Mouse (Mus musculus): ENCODE results near the gene Trh. TPM values are rescaled to one million over a fixed set of nuclear protein-coding genes. Genes with fewer than 3 reads are reported as not detected.

Gene Trh
- polyA plus RNA-seq, 1 experiment from 2014 or later: 0.84 TPM

DNA sequence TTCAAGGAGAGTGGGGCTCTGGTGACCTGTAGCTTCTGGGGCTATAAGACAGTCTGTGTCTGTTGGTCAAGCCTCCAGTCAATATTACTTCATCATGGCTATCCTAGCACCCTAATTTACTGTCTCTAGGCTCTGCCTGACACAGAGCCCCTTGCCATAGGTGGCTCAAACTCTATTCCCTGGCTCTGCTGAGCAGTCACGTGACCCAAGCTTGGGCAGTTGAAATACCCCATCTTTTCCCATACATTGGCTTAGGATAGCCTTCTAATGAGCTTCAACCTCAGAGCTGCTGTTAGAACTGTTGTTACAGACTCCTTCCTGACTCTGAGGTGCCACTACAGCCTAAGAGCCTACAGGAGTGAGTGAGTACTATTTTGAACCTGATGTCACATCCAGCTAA, 23.6 kb upstream of the Trh start:
- no peaks in the 10 kb centered on the region for H3K27me3 ChIP-seq (ENCODE audit: control insufficient read depth, insufficient read depth, low read length)
- H3K4me1 ChIP-seq (ENCODE audit: control insufficient read depth, insufficient read depth, low read length): no peaks in the 10 kb centered on the region
- no peak overlapping the region for H3K27ac ChIP-seq (ENCODE audit: low read length)
- no peak overlapping the region for H3K4me2 ChIP-seq (ENCODE audit: low read depth, low read length)
- WGBS: 74% methylated on average over 1 of the region's 1 CpGs
- H3K36me3 ChIP-seq (ENCODE audit: control insufficient read depth, insufficient read depth, low read length): no peaks in the 10 kb centered on the region
- ATAC-seq (ENCODE audit: insufficient read depth, low FRiP score): no peak
- H3K9me3 ChIP-seq (replicated peaks; ENCODE audit: control insufficient read depth, low read length): no peaks in the 10 kb centered on the region
- no peak overlapping the region for H3K9ac ChIP-seq (ENCODE audit: low read length)
- no peak overlapping the region for H3K4me3 ChIP-seq (replicated peaks; ENCODE audit: low read length)

DNA sequence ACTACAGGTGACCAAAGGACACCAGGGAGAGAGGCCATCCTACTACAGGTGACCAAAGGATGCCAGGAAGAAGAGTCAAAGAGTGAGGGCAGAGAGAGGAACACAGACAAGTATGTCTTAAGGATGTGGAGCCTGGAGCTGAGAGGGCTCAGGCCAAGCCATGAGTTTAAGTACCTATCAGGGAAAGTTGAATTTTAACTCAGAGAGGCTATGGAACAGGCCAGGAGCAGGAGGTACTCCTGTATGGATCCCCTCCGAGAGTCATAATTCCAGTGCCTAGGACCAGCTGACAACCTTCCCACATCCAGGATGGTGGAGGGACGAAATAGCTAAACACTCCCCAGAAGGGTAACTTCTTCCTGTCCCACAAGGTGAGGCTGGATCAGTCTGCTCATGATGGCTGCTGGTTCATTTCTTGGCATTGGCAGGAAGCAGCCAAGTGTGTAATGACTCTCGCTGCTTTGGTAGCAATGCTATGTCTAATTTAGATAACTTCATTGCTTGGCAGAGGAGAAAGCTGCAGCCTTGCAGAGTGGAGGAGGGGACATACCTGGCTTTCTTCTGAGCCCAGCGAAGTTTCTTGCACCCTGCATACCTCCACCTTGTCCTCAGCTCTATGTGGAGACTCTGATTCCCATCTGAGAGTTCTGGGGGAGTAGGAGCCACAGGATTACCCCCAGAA, 16.9 kb upstream of the Trh start:
- Histone ChIP-seq H3K9me3 (replicated peaks; ENCODE audit: control insufficient read depth, low read length) (no peaks in the 10 kb centered on the region), H3K36me3 (ENCODE audit: control insufficient read depth, insufficient read depth, low read length) (no peaks in the 10 kb centered on the region), H3K27ac (ENCODE audit: low read length) (no peak overlapping the region), H3K27me3 (ENCODE audit: control insufficient read depth, insufficient read depth, low read length) (no peaks in the 10 kb centered on the region), H3K9ac (ENCODE audit: low read length) (no peak overlapping the region), H3K4me3 (replicated peaks; ENCODE audit: low read length) (no peak overlapping the region), H3K4me2 (ENCODE audit: low read depth, low read length) (no peak overlapping the region), H3K4me1 (ENCODE audit: control insufficient read depth, insufficient read depth, low read length) (no peaks in the 10 kb centered on the region)
- 69% methylated on average over 4 of the region's 4 CpGs for WGBS
- ATAC-seq (ENCODE audit: insufficient read depth, low FRiP score): no peak

DNA sequence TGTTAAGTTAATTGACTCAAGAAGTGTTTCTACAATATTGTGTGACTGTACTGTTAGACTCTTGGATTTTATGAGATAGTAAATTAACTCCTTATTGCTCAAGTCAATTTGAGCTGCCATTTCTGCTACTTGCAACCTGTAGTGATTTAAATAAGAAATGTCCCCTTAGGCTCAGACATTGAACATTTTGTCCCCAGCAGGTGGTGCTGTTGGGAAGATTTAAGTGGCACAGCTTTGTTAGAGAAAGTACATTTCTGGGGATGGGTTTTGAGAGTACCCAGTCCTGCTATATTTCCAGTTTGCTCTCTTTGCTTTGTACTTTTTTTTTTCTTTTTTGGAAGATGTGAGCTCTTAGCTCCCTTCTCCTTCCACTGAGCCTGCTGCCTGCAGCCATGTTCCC, 10.9 kb upstream of the Trh start:
- Histone ChIP-seq H3K9me3 (replicated peaks; ENCODE audit: control insufficient read depth, low read length) (peaks cover 6% of the 10 kb centered on the region), H3K4me1 (ENCODE audit: control insufficient read depth, insufficient read depth, low read length) (no peaks in the 10 kb centered on the region), H3K4me2 (ENCODE audit: low read depth, low read length) (no peak overlapping the region), H3K36me3 (ENCODE audit: control insufficient read depth, insufficient read depth, low read length) (no peaks in the 10 kb centered on the region), H3K9ac (ENCODE audit: low read length) (no peak overlapping the region), H3K4me3 (replicated peaks; ENCODE audit: low read length) (no peak overlapping the region), H3K27ac (ENCODE audit: low read length) (no peak overlapping the region), H3K27me3 (ENCODE audit: control insufficient read depth, insufficient read depth, low read length) (no peaks in the 10 kb centered on the region)
- ATAC-seq (ENCODE audit: insufficient read depth, low FRiP score): no peak

DNA sequence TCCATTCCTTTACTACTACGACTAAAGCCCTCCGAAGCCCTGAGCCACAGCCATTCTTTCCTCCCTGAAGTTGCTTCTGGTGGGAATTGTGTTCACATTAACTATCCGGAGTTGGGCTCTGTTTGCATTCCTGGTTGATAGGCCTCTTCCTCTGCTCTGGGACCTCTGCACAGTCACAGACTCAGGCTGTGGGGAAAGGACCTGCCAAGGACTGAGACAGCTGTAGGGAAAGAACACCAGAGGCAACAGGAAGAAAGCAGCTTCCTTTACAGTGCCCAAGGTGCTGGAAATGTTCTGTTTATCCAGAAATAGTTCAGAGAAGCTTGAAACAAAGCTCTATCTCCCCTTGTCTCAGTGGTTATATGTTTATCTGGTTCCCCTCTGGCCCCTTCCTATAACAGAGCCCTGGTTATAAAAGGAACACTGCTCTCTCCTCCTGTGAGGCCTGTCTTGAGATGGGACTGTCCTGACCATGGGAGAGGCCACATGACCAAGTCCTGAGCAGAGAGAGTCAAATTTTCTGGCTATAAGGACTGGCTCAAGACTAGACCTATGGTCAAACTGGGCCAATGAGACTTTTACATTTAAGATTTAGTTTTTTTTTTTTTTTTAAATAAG, 8.9 kb upstream of the Trh start:
- Histone ChIP-seq H3K4me3 (replicated peaks; ENCODE audit: low read length) (no peak overlapping the region), H3K4me1 (ENCODE audit: control insufficient read depth, insufficient read depth, low read length) (no peaks in the 10 kb centered on the region), H3K9ac (ENCODE audit: low read length) (no peak overlapping the region), H3K36me3 (ENCODE audit: control insufficient read depth, insufficient read depth, low read length) (no peaks in the 10 kb centered on the region), H3K27ac (ENCODE audit: low read length) (no peak overlapping the region), H3K27me3 (ENCODE audit: control insufficient read depth, insufficient read depth, low read length) (no peaks in the 10 kb centered on the region), H3K4me2 (ENCODE audit: low read depth, low read length) (no peak overlapping the region), H3K9me3 (replicated peaks; ENCODE audit: control insufficient read depth, low read length) (peaks cover 6% of the 10 kb centered on the region)
- 52% methylated on average over 3 of the region's 3 CpGs for WGBS
- no peak for ATAC-seq (ENCODE audit: insufficient read depth, low FRiP score)

DNA sequence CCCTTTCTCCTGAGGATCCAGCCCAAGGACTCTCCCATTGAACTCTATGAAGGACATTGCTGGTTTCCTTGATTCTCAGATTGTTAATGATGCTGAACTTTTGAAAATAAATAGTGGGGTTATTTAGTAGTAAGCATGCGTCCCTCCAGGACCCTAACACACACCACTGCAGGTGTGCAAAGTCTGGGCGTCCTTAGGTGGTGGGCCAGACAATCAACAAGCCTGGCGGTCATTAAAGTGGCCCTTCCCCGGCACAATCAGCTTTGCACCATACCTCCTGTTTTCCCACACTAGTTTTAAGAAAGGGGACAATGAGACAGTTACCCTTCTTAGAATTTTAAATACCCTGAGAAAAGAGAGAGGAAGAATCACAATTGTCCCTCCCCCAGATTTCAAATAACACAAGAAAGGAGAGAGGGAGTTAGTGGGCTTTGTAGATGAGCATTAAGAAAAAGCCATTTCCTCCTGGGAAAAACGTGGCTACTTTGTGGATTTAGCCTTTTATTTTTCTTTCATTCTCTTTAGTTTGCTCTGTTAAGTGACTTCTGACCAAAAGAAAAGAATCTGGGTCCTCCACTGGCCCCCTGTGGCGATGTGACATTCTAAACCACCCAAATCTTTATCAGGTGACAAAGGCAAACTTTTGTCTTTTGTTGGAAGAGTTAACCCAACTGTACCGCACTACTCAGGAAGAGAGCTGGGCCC, 2.9 kb upstream of the Trh start:
- no peak overlapping the region for H3K4me2 ChIP-seq (ENCODE audit: low read depth, low read length)
- H3K27ac ChIP-seq (ENCODE audit: low read length): no peak overlapping the region
- peaks cover 27% of the 10 kb centered on the region for H3K27me3 ChIP-seq (ENCODE audit: control insufficient read depth, insufficient read depth, low read length)
- no peaks in the 10 kb centered on the region for H3K4me1 ChIP-seq (ENCODE audit: control insufficient read depth, insufficient read depth, low read length)
- H3K4me3 ChIP-seq (replicated peaks; ENCODE audit: low read length): no peak overlapping the region
- ATAC-seq (ENCODE audit: insufficient read depth, low FRiP score): no peak
- WGBS: 28% methylated on average over 7 of the region's 7 CpGs
- no peaks in the 10 kb centered on the region for H3K36me3 ChIP-seq (ENCODE audit: control insufficient read depth, insufficient read depth, low read length)
- H3K9me3 ChIP-seq (replicated peaks; ENCODE audit: control insufficient read depth, low read length): no peaks in the 10 kb centered on the region
- no peak overlapping the region for H3K9ac ChIP-seq (ENCODE audit: low read length)

DNA sequence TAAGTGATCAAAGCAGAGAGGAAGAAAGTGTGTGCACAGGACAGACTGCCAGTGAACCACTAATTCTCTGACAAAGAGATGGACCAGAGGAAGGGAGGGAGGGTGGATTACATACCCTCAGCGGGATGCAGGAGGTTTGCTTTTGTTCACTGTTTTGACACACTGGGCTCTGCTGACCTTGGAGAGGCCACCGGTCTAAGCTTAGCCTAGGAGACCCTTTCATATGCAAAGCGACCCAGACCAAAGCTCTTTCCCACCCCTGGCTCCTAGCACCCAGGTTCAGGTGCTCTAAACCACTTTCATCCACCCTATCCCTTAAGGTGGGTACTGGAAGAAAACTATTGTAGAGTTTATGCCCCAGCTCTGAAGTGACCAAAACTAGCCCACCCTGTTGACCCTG, 1.9 kb upstream of the Trh start:
- 27% methylated on average over 3 of the region's 3 CpGs for WGBS
- H3K27me3 ChIP-seq (ENCODE audit: control insufficient read depth, insufficient read depth, low read length): peaks cover 27% of the 10 kb centered on the region
- H3K4me3 ChIP-seq (replicated peaks; ENCODE audit: low read length): no peak overlapping the region
- ATAC-seq (ENCODE audit: insufficient read depth, low FRiP score): no peak
- no peak overlapping the region for H3K9ac ChIP-seq (ENCODE audit: low read length)
- no peak overlapping the region for H3K27ac ChIP-seq (ENCODE audit: low read length)
- no peaks in the 10 kb centered on the region for H3K9me3 ChIP-seq (replicated peaks; ENCODE audit: control insufficient read depth, low read length)
- H3K4me1 ChIP-seq (ENCODE audit: control insufficient read depth, insufficient read depth, low read length): no peaks in the 10 kb centered on the region
- H3K36me3 ChIP-seq (ENCODE audit: control insufficient read depth, insufficient read depth, low read length): no peaks in the 10 kb centered on the region
- no peak overlapping the region for H3K4me2 ChIP-seq (ENCODE audit: low read depth, low read length)

DNA sequence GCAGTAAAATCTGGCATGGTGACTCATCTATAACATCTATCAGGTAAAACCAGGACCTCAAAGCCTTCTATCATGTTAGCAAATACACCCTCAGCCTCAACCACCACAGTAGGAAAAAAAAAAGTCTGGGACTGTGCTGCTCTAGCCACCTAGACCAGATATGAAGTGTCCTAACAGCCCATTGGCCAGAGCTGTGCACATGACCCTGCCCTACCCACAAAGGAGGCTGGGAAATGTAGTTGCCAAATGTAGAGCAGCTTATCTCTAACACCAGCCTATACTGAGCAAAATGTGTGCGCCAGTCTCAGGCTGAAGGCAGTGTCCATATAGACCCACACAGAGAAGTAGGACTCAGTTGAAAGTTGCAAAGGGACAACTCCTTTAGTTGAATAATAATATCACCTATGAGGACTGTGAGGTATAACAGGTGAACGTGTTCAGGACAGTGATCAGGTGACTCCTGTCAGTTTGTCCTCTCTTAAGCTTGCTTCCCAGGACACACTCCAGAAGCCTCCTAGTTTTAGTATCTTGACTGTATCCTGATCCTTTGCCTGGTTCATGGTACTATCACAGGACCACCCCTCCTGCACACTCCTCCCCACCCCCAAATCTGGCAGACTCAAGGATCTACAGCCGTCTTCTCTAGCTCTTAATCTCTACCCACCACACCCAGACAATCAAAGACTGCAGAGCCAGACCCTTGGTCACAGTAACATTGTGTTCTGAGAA, 3.1 kb downstream of the Trh start:
- peak; percentile 91 for ATAC-seq (ENCODE audit: insufficient read depth, low FRiP score)
- Histone ChIP-seq H3K27ac (ENCODE audit: low read length) (no peak overlapping the region), H3K4me1 (ENCODE audit: control insufficient read depth, insufficient read depth, low read length) (no peaks in the 10 kb centered on the region)

DNA sequence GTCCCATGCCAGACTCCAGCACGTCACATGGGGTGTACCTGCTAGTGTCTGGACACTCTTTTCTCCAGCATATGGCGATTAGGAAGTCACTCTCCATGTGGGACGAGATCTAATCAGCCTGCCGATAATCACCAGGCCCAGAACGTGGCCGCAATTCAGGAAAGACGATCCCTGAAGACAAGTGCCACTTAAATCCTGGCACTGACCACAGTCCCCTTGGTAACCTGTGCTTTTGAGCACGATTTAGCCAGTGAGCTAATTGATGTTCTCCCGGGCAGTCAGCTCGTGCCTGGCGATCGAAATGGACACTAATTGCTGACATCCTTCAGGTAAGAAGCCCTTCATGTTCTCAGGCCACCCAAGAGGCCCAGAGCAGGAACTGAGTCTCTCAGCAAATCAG, 9.4 kb downstream of the Trh start:
- no peak overlapping the region for H3K4me2 ChIP-seq (ENCODE audit: low read depth, low read length)
- H3K4me3 ChIP-seq (replicated peaks; ENCODE audit: low read length): no peak overlapping the region
- H3K27ac ChIP-seq (ENCODE audit: low read length): no peak overlapping the region
- H3K9ac ChIP-seq (ENCODE audit: low read length): no peak overlapping the region
- H3K4me1 ChIP-seq (ENCODE audit: control insufficient read depth, insufficient read depth, low read length): no peaks in the 10 kb centered on the region
- H3K36me3 ChIP-seq (ENCODE audit: control insufficient read depth, insufficient read depth, low read length): no peaks in the 10 kb centered on the region
- WGBS: 66% methylated on average over 12 of the region's 12 CpGs
- no peak for ATAC-seq (ENCODE audit: insufficient read depth, low FRiP score)
- H3K27me3 ChIP-seq (ENCODE audit: control insufficient read depth, insufficient read depth, low read length): no peaks in the 10 kb centered on the region
- no peaks in the 10 kb centered on the region for H3K9me3 ChIP-seq (replicated peaks; ENCODE audit: control insufficient read depth, low read length)

More for the DNA sequence above, 3.1 kb downstream of the Trh start:
- Histone ChIP-seq H3K4me2 (ENCODE audit: low read depth, low read length) (no peak overlapping the region), H3K9ac (ENCODE audit: low read length) (no peak overlapping the region), H3K9me3 (replicated peaks; ENCODE audit: control insufficient read depth, low read length) (no peaks in the 10 kb centered on the region), H3K4me3 (replicated peaks; ENCODE audit: low read length) (no peak overlapping the region), H3K36me3 (ENCODE audit: control insufficient read depth, insufficient read depth, low read length) (no peaks in the 10 kb centered on the region), H3K27me3 (ENCODE audit: control insufficient read depth, insufficient read depth, low read length) (peaks cover 27% of the 10 kb centered on the region)
- 48% methylated on average over 3 of the region's 3 CpGs for WGBS

DNA sequence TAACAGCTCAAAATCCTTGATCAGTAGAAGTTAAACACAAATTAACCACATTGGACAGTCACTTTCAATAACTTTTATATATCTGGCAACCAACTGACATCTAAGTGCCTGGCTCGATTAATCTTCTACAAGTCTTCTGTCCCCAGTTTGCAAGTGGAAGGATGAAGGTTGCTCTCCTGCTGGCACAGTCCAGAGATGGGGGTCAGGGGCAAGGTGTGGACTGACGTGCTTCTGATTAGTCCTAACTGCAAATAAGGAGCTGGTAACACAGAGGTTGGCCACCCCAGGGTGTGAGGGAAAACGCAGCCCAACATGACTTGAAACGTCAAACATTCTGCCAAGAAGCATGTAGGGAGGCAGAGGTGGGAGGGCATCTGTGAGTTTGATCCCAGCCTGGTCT, 12.7 kb downstream of the Trh start:
- WGBS: 58% methylated on average over 4 of the region's 4 CpGs
- Histone ChIP-seq H3K27me3 (ENCODE audit: control insufficient read depth, insufficient read depth, low read length) (no peaks in the 10 kb centered on the region), H3K4me1 (ENCODE audit: control insufficient read depth, insufficient read depth, low read length) (no peaks in the 10 kb centered on the region), H3K27ac (ENCODE audit: low read length) (no peak overlapping the region), H3K4me3 (replicated peaks; ENCODE audit: low read length) (no peak overlapping the region), H3K4me2 (ENCODE audit: low read depth, low read length) (no peak overlapping the region), H3K36me3 (ENCODE audit: control insufficient read depth, insufficient read depth, low read length) (no peaks in the 10 kb centered on the region), H3K9ac (ENCODE audit: low read length) (no peak overlapping the region), H3K9me3 (replicated peaks; ENCODE audit: control insufficient read depth, low read length) (no peaks in the 10 kb centered on the region)
- ATAC-seq (ENCODE audit: insufficient read depth, low FRiP score): no peak

All from stomach, embryonic 16.5 days (tissue).